Mouse (Mus musculus) cerebellum, postnatal 36 days (tissue): ENCODE measurements at regions not wholly inside any gene's neighbourhood (a gene's known extent, or its start where the extent isn't known, plus 50 kb on each side); places are given as distances from the start of the nearest gene placed in this dataset.
A peak's percentile ranks its signal among the peaks of the same experiment; 100 is the strongest.

Experiments
- DNase-seq, 2 experiments: peaks; one replicate each; pipeline ENCODE4 v3.0.0; 2021 to 2022; ENCODE audit warnings: mixed read lengths in 2 of 2

DNA sequence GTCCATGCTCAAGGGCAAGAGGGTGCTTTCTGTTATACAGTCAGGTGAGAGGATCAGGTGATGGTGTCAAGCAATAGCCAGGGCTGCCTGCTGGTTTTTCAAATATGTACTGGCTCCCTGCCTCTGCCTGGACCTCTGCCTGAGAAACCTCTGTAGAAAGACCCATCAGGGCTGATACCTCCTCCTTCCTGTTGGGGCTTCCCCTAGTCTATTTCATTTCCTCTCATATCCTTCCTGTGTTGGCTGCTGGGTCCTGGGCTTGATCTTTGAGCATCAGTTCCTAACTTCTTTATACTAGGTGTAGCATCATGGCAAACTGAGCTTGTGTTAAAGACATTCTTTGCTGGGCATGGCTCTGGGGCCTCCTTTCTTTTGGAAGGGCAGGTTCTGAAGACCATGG lies 89.5 kb downstream of the Tmem38b start:
- no peak for DNase-seq

GRCm38 (mm10) chr4:53919188-53919587 lies 93.3 kb downstream of the Tmem38b start:
- no peak for DNase-seq

- no peak for DNase-seq
Observed at GRCm38 (mm10) chr4:53920587-53920986, 94.7 kb downstream of the Tmem38b start.

- no peak for DNase-seq
Observed at GRCm38 (mm10) chr4:53931068-53931467, 105.2 kb downstream of the Tmem38b start.

DNA sequence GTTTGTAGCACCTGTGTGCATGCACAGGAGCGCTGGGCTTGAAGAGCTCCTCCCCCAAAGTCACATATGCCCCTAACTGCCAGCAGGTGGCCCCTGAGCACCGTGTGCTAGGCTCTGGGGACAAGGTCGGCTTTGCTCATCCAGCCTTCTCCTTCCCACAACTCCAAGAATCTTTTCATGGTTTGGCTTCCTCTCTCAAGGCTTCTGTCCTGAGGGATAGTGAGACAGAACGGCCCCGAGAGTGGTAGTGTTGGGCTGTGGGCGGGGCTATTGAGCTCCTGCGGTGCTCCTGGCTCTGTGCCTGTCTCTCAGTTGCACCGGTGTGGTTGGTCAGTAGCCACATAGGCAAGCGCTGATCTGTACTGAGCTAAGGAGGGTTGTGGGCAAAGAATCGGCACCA lies 105.7 kb downstream of the Tmem38b start:
- peak; percentile 10 to 22 for DNase-seq

DNA sequence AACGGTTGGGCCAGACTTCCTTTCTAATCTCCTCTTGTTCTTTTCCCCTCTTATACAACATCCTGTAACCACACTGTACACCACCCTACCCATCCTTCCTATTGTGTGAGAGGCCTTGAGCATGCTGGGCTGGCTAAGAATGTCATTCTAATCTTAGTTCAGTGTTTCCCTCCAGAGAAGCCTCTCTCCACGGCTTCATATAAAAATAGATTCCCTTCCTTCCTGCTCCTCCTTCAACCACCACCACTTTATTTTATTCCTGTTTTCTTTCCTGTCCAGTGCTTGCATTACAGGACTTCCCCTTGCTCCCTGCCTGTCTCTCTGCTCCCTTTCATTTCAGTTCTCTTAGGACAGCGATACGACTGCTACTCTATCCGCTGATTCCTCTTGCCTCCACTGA lies 109.5 kb downstream of the Tmem38b start:
- no peak for DNase-seq

DNA sequence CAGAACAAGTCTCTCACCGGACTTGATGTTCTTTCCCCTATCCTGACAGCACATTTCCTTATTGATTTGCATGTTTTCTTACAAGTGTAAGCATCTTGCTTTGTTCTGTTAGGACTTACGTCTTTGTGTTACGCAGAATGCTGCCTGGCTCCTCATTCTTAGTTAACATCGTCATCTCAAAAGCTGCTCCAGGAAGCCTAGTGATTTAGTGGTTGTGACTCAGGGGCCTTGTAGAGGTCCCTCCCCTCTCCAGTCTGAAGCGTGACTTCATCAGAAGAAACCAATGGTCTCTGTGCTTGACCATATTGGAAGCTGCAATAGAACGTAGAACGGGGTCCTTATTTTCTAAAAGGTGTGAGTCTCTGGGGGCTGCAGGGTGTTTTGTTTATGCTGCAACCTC lies 122.9 kb downstream of the Tmem38b start:
- no peak for DNase-seq

GRCm38 (mm10) chr4:53949164-53949563 lies 123.3 kb downstream of the Tmem38b start:
- DNase-seq: no peak

- no peak for DNase-seq
Observed at GRCm38 (mm10) chr4:53950496-53950895, 124.7 kb downstream of the Tmem38b start.

GRCm38 (mm10) chr4:53951003-53951733 lies 125.3 kb downstream of the Tmem38b start:
- DNase-seq: no peak

DNA sequence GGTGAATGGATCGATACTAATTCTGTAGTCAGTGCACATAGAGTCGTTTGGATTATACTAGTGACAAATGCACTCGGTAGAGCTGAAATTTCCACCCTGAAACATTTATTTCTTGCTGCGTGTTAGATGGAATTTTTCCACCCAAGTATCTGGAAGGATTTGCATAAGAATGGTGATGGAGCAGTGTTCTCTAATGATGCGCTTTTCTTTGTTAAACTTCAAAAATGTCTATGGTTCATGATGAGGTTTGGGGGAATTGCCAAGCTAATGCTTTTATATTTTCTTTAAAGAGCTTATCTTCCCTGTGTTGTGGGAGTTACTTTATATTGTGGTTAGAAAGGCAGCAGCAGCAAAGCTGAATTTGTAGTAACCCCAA lies 125.9 kb downstream of the Tmem38b start:
- no peak for DNase-seq

- no peak for DNase-seq
Observed at GRCm38 (mm10) chr4:53952288-53952687, 126.4 kb downstream of the Tmem38b start.

GRCm38 (mm10) chr4:53962458-53962857 lies 136.6 kb downstream of the Tmem38b start:
- no peak for DNase-seq

- no peak for DNase-seq
Observed at GRCm38 (mm10) chr4:53970461-53970860, 144.6 kb downstream of the Tmem38b start.

- no peak for DNase-seq
Observed at GRCm38 (mm10) chr4:53970960-53971359, 145.1 kb downstream of the Tmem38b start.

- no peak for DNase-seq
Observed at GRCm38 (mm10) chr4:53976036-53976638, 150.3 kb downstream of the Tmem38b start.

GRCm38 (mm10) chr4:53986519-53987301 lies 160.9 kb downstream of the Tmem38b start:
- DNase-seq: no peak

- peak; percentile 34 to 42 for DNase-seq
Observed at GRCm38 (mm10) chr4:53987536-53987935, 161.7 kb downstream of the Tmem38b start.

DNA sequence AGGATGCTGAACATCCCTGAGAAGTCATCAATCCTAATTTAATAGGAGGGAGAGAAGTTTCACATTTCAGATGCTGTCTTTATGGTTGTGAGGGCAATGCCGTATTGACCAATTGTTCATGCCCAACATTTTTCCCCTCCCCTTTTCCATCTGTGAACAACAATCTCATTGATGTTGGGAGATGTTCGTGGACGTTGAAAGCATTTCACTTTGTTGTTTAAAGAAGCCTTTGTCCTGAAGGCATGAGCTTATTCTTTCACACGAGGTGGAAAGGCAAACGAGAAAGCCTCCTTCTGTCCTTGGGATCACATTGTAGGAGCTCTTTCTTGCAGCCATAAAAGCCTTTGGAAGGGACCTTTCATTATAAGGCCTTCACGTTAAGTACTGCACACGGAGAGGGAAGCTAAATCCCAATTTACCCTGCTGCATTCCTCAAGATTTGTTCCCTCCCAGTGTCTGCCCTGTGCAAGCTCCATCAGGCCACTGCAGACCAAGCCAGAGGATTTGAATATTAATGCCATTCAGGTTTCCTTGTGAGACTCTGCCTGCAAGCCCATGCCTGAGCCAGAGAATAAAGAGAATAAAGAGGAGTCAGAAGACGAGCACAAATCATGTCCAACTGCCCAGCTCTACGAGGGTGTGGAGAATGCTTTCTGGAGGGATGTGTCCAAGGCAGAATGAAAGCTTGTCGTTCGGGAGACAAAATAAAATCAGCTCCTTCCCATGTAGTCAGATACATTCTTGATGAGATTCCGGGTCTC lies 195.4 kb downstream of the Tmem38b start:
- DNase-seq: no peak

DNA sequence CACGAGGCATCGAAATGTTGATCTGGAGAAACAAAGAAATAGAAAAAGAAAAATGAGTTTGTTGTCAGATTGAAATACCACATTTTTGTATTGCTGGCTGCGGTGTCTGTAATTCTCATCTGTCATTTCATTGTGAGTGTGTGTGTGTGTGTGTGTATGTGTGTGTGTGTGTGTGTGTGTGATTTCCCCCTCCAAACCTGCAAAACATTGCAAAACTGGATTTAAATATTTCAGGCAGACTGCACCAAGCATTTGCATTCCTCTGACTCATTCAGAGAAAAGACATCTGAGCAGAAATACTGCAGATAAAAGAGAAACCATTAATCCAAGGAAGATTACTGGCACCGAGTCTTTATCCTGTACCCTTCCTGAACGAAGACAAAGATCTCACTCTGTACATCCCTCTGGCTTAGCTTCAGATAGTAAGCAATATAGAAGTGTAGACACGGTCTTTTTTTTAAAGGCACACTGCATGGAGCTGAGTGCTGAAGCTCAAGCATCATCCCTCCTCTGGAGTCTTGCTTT lies 196.1 kb downstream of the Tmem38b start:
- no peak for DNase-seq

DNA sequence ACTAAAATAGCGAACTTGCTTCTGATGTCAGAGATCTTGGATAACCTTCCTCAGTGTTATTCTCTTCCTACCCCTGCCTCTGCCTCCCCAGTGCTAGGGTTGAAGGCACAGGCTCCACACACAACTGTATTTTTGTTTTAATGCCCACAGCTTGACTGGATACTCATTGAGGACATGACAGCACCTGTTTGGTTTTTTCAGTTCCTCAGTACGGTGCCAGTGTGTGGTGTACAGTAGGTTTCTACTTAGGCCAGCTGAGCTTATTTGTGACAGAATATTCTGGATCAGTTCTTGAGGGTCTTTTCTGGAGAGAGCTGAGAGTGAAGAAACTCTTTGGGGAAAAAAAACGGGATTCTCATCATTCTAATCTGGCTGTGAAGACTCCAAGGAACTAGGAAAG lies 201.1 kb downstream of the Tmem38b start:
- DNase-seq: no peak

DNA sequence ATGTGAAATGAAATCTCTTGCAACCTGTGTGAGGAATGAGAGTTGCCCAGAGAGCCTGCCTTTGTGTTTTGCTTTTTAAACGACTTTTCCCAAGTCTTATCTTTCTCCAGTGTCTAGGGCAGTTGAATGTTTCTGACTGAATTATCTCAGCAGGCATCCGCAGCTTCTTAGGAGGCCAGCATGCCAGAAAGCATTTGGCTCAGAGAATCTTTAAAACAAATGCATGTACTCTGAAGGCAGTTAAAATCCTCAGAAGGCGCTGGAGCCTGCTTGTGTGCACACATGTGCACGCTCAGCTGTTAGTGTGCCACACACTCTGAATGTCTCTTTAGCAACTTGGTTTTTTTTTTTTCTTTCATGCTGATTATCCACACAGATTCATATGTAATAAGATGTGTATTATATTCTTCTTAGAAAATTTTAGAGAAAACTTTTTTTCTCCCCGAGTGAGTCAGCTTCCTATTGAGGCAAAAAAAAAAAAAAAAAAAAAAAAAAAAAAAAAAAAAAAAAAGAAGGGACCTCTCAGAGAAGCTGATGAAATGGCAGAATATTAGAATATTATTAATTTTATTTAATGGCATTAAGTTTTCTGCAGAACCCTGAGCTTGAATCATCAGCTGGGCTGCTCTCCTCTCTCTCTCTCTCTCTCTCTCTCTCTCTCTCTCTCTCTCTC lies 201.9 kb downstream of the Tmem38b start:
- DNase-seq: no peak
